Mouse (Mus musculus) megakaryocyte, embryonic 14.5 days (primary cell): ENCODE results near the gene Pofut1.

ENCODE experiments used
- FLI1 ChIP-seq: IDR thresholded peaks from 2 replicates; pipeline ENCODE4 v1.6.1; 2012; ENCODE audit warnings: low read length, inconsistent platforms, mixed read lengths
- GATA1 ChIP-seq: IDR thresholded peaks from 3 replicates; pipeline ENCODE4 v1.6.1; 2012; ENCODE audit warnings: mixed read lengths, low read length, inconsistent platforms, borderline replicate concordance

GRCm38 (mm10) chr2:153202766-153203165 is 38.6 kb upstream of the Pofut1 start:
- TF ChIP-seq GATA1 (no peak), FLI1 (no peak)
